Mouse (Mus musculus) MEL (cell line): ENCODE data around the gene Trpm3. TPM values are rescaled to one million over a fixed set of nuclear protein-coding genes. Genes with fewer than 3 reads are reported as not detected.
"Not testable (repeated sequence)": the region's sequence is repeated elsewhere in the genome, so short reads cannot be mapped to it uniquely, and the experiment has no call there.

Experiments
- DNase-seq: peaks from one replicate; pipeline ENCODE4 v3.0.0; 2011; ENCODE audit warnings: low read depth, low spot score
- H3K27ac ChIP-seq: 2 replicates; pipeline ENCODE4 v1.5.1; 2012; ENCODE audit warnings: low read depth, mild to moderate bottlenecking, control low read depth, low read length, moderate library complexity; ENCODE audit not compliant: control insufficient read depth
- H3K27me3 ChIP-seq, 2 experiments: fragments of 150-350 bp in 1 of 2; sonication (generic) in 1 of 2; 2 replicates each; pipeline ENCODE4 v1.6.1; 2012; ENCODE audit warnings: low read length in 2 of 2, mild to moderate bottlenecking in 2 of 2, improper control_type of control experiment in 1 of 2, moderate library complexity in 1 of 2; ENCODE audit not compliant: insufficient read depth in 2 of 2, control insufficient read depth in 1 of 2
- H3K36me3 ChIP-seq, 2 experiments: 2 replicates each; pipeline ENCODE4 v1.6.1; 2012 to 2014; ENCODE audit warnings: low read length in 2 of 2, improper control_type of control experiment in 1 of 2, inconsistent platforms in 1 of 2, mild to moderate bottlenecking in 1 of 2; ENCODE audit not compliant: insufficient read depth in 2 of 2, control insufficient read depth in 1 of 2
- H3K4me1 ChIP-seq, 2 experiments: fragments of 150-350 bp in 1 of 2; sonication (generic) in 1 of 2; 2 replicates each; pipeline ENCODE4 v1.6.1; 2012; ENCODE audit warnings: low read length in 2 of 2, improper control_type of control experiment in 1 of 2, mild to moderate bottlenecking in 1 of 2; ENCODE audit not compliant: insufficient read depth in 2 of 2, control insufficient read depth in 1 of 2
- H3K4me3 ChIP-seq, 2 experiments: fragments of 150-350 bp in 1 of 2; sonication (generic) in 1 of 2; 2 replicates each; pipeline ENCODE4 v1.5.1; 2012; ENCODE audit warnings: low read depth in 2 of 2, low read length in 2 of 2, mild to moderate bottlenecking in 2 of 2, moderate library complexity in 2 of 2, control low read depth in 1 of 2, improper control_type of control experiment in 1 of 2; ENCODE audit not compliant: control insufficient read depth in 1 of 2, insufficient read depth in 1 of 2
- H3K79me2 ChIP-seq: 2 replicates; pipeline ENCODE4 v1.6.1; 2012; ENCODE audit warnings: mild to moderate bottlenecking, low read length, moderate library complexity; ENCODE audit not compliant: control insufficient read depth, poor library complexity, insufficient read depth
- H3K9ac ChIP-seq: 2 replicates; pipeline ENCODE4 v1.6.1; 2012; ENCODE audit warnings: low read depth, mild to moderate bottlenecking, control low read depth, low read length, moderate library complexity; ENCODE audit not compliant: control insufficient read depth, poor library complexity, severe bottlenecking
- H3K9me3 ChIP-seq: fragments of 150-350 bp; sonication (generic); replicated peaks from 2 replicates; pipeline ENCODE4 v1.6.1; 2012; ENCODE audit warnings: mild to moderate bottlenecking, low read length, improper control_type of control experiment, moderate library complexity; ENCODE audit not compliant: insufficient read depth
- BHLHE40 ChIP-seq: IDR thresholded peaks from 2 replicates; pipeline ENCODE4 v1.6.1; 2012; ENCODE audit warnings: low read depth, mild to moderate bottlenecking, inconsistent platforms, low read length, improper control_type of control experiment, borderline replicate concordance
- CHD1 ChIP-seq: IDR thresholded peaks from 2 replicates; pipeline ENCODE4 v1.6.1; 2012; ENCODE audit warnings: low read depth, mild to moderate bottlenecking, inconsistent platforms, low read length, improper control_type of control experiment
- CHD2 ChIP-seq: IDR thresholded peaks from 2 replicates; pipeline ENCODE4 v1.6.1; 2011; ENCODE audit warnings: low read length, improper control_type of control experiment
- E2F4 ChIP-seq: IDR thresholded peaks from 2 replicates; pipeline ENCODE4 v1.6.1; 2011; ENCODE audit warnings: low read depth, low read length, improper control_type of control experiment, borderline replicate concordance
- ELF1 ChIP-seq: IDR thresholded peaks from 2 replicates; pipeline ENCODE4 v1.6.1; 2014; ENCODE audit warnings: low read depth, mild to moderate bottlenecking, inconsistent platforms, low read length, improper control_type of control experiment, moderate library complexity
- GABPA ChIP-seq: IDR thresholded peaks from 2 replicates; pipeline ENCODE4 v1.6.1; 2012; ENCODE audit warnings: low read depth, mild to moderate bottlenecking, inconsistent platforms, low read length, improper control_type of control experiment, moderate library complexity
- GATA1 ChIP-seq: IDR thresholded peaks from 2 replicates; pipeline ENCODE4 v1.6.1; 2011; ENCODE audit warnings: low read depth, low read length, improper control_type of control experiment
- HCFC1 ChIP-seq: IDR thresholded peaks from 2 replicates; pipeline ENCODE4 v1.6.1; 2012; ENCODE audit warnings: low read depth, mild to moderate bottlenecking, inconsistent platforms, low read length, improper control_type of control experiment, moderate library complexity
- JUND ChIP-seq: IDR thresholded peaks from 2 replicates; pipeline ENCODE4 v1.6.1; 2011; ENCODE audit warnings: low read depth, mild to moderate bottlenecking, improper control_type of control experiment, low read length
- KAT2A ChIP-seq: conservative IDR thresholded peaks from 2 replicates; pipeline ENCODE4 v1.6.1; 2012; ENCODE audit warnings: low read depth, low read length, improper control_type of control experiment, inconsistent platforms
- MAFK ChIP-seq: IDR thresholded peaks from 2 replicates; pipeline ENCODE4 v1.6.1; 2011; ENCODE audit warnings: low read depth, mild to moderate bottlenecking, low read length, improper control_type of control experiment, borderline replicate concordance
- MYB ChIP-seq: IDR thresholded peaks from 2 replicates; pipeline ENCODE4 v1.6.1; 2011; ENCODE audit warnings: mild to moderate bottlenecking, low read depth, low read length, improper control_type of control experiment
- NELFE ChIP-seq: IDR thresholded peaks from 2 replicates; pipeline ENCODE4 v1.6.1; 2011; ENCODE audit warnings: low read depth, low read length, improper control_type of control experiment
- NRF1 ChIP-seq: IDR thresholded peaks from 2 replicates; pipeline ENCODE4 v1.6.1; 2014; ENCODE audit warnings: low read depth, mild to moderate bottlenecking, inconsistent platforms, low read length, improper control_type of control experiment, moderate library complexity; ENCODE audit not compliant: poor library complexity, insufficient read depth, severe bottlenecking
- POLR2A ChIP-seq, 2 experiments: IDR thresholded peaks; 2 replicates each; pipeline ENCODE4 v1.6.1; 2011 to 2012; ENCODE audit warnings: low read length in 2 of 2, mild to moderate bottlenecking in 2 of 2, control low read depth in 1 of 2, improper control_type of control experiment in 1 of 2, low read depth in 1 of 2, moderate library complexity in 1 of 2; ENCODE audit not compliant: control insufficient read depth in 1 of 2, insufficient read depth in 1 of 2, poor library complexity in 1 of 2
- POLR2AphosphoS5 ChIP-seq: IDR thresholded peaks from 2 replicates; pipeline ENCODE4 v1.6.1; 2012; ENCODE audit warnings: low read depth, borderline replicate concordance, mild to moderate bottlenecking, inconsistent platforms, low read length, moderate library complexity, mixed read lengths
- RCOR1 ChIP-seq: IDR thresholded peaks from 2 replicates; pipeline ENCODE4 v1.6.1; 2012; ENCODE audit warnings: low read depth, mild to moderate bottlenecking, inconsistent platforms, low read length, improper control_type of control experiment
- SIN3A ChIP-seq: IDR thresholded peaks from 2 replicates; pipeline ENCODE4 v1.6.1; 2012; ENCODE audit warnings: low read length, improper control_type of control experiment, inconsistent platforms
- TAL1 ChIP-seq: IDR thresholded peaks from 2 replicates; pipeline ENCODE4 v1.6.1; 2012; ENCODE audit warnings: mild to moderate bottlenecking, inconsistent platforms, low read length, moderate library complexity, mixed read lengths
- TBP ChIP-seq: IDR thresholded peaks from 2 replicates; pipeline ENCODE4 v1.8.0; 2011; ENCODE audit warnings: low read depth, low read length, improper control_type of control experiment
- TCF12 ChIP-seq: IDR thresholded peaks from 2 replicates; pipeline ENCODE4 v1.6.1; 2014; ENCODE audit warnings: low read depth, mild to moderate bottlenecking, inconsistent platforms, low read length, improper control_type of control experiment, moderate library complexity
- USF1 ChIP-seq: IDR thresholded peaks from 2 replicates; pipeline ENCODE4 v1.6.1; 2014; ENCODE audit warnings: low read depth, mild to moderate bottlenecking, inconsistent platforms, low read length, improper control_type of control experiment, moderate library complexity
- USF2 ChIP-seq, 2 experiments: IDR thresholded peaks; 2 replicates each; pipeline ENCODE4 v1.6.1; 2011 to 2012; ENCODE audit warnings: improper control_type of control experiment in 2 of 2, low read length in 2 of 2, borderline replicate concordance in 1 of 2, inconsistent platforms in 1 of 2, low read depth in 1 of 2, mild to moderate bottlenecking in 1 of 2; ENCODE audit not compliant: insufficient read depth in 1 of 2
- ZC3H11A ChIP-seq: IDR thresholded peaks from 2 replicates; pipeline ENCODE4 v1.6.1; 2012; ENCODE audit warnings: low read depth, mild to moderate bottlenecking, inconsistent platforms, low read length, improper control_type of control experiment
- ZKSCAN1 ChIP-seq: IDR thresholded peaks from 2 replicates; pipeline ENCODE4 v1.6.1; 2012; ENCODE audit warnings: low read depth, mild to moderate bottlenecking, inconsistent platforms, low read length, improper control_type of control experiment, moderate library complexity
- ZMIZ1 ChIP-seq: IDR thresholded peaks from 2 replicates; pipeline ENCODE4 v1.6.1; 2012; ENCODE audit warnings: low read depth, mild to moderate bottlenecking, inconsistent platforms, low read length, improper control_type of control experiment, moderate library complexity
- polyA plus RNA-seq, 2 experiments: library from polyadenylated mRNA; stranded (reverse) in 1 of 2; unstranded in 1 of 2; fragments of >175 nt in 1 of 2; fragments of >200 nt in 1 of 2; gene quantifications; 2 replicates each; pipeline versions ENCODE4 v1.2.1 to v1.2.4; 2012; ENCODE audit warnings: low replicate concordance in 2 of 2, low read depth in 1 of 2; ENCODE audit not compliant: insufficient read length in 2 of 2, insufficient read depth in 1 of 2, missing spikeins in 1 of 2
- total RNA-seq: library from RNA; depleted of rRNA; stranded (reverse); fragments of 300-350 nt; gene quantifications from 2 replicates; pipeline ENCODE4 v1.2.3, GENCODE M21; 2012

Trpm3 gene
- total and polyA plus RNA-seq, 3 experiments, result not detected

- no peaks in the 10 kb centered on the region for H3K4me1 ChIP-seq
- TF ChIP-seq ZMIZ1 (no peak), E2F4 (no peak), POLR2AphosphoS5 (no peak), ZC3H11A (no peak), NELFE (no peak), TCF12 (no peak), HCFC1 (no peak), USF2 (IDR thresholded peaks at IDR 0.05; ENCODE audit: borderline replicate concordance in 1 of 2, insufficient read depth in 1 of 2, low read depth in 1 of 2, low read length in 2 of 2) (no peak), CHD2 (no peak), USF1 (no peak), SIN3A (no peak), GATA1 (no peak), ELF1 (no peak), MYB (no peak)
- no peaks in the 10 kb centered on the region for H3K9me3 ChIP-seq
- no peak overlapping the region for H3K9ac ChIP-seq
- no peaks in the 10 kb centered on the region for H3K79me2 ChIP-seq
- no peaks in the 10 kb centered on the region for H3K36me3 ChIP-seq
- DNase-seq, result no peak
- H3K27ac ChIP-seq, result no peak overlapping the region
- H3K4me3 ChIP-seq, result no peak overlapping the region
- H3K27me3 ChIP-seq, result no peaks in the 10 kb centered on the region
These were observed 889.4 kb downstream of the Trpm3 start for GRCm38 (mm10) chr19:23028283-23028682.

DNA sequence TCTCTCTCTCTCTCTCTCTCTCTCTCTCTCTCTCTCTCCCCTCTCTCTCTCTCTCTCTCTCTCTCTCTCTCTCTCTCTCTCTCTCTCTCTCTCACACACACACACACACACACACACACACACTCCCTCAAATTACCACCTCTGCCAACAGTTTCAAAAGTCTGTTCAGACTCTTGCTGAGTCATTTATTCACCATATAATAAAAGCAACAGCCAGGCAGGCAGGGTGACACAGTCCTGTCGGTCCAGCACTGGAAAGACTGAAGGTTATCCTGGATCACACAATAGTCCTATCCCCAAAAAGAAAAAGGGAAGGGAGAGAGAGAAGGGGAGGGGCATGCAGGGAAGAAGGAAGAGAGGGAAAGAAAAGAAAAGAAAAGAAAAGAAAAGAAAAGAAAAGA, 894.5 kb downstream of the Trpm3 start:
- not testable (repeated sequence) for H3K9me3 ChIP-seq, H3K4me1 ChIP-seq, H3K36me3 ChIP-seq, H3K79me2 ChIP-seq, H3K9ac ChIP-seq, H3K27ac ChIP-seq, H3K4me3 ChIP-seq, H3K27me3 ChIP-seq, DNase-seq

- H3K79me2 ChIP-seq, result no peaks in the 10 kb centered on the region
- no peaks in the 10 kb centered on the region for H3K36me3 ChIP-seq
- H3K4me3 ChIP-seq, result no peak overlapping the region
- no peaks in the 10 kb centered on the region for H3K9me3 ChIP-seq
- no peak overlapping the region for H3K9ac ChIP-seq
- no peaks in the 10 kb centered on the region for H3K4me1 ChIP-seq
- TF ChIP-seq BHLHE40 (no peak), GABPA (no peak), TBP (no peak), POLR2AphosphoS5 (no peak), CHD1 (no peak), MAFK (no peak), E2F4 (no peak), POLR2A (IDR thresholded peaks at IDR 0.05; ENCODE audit: control insufficient read depth in 1 of 2, insufficient read depth in 1 of 2, low read depth in 1 of 2, low read length in 2 of 2, poor library complexity in 1 of 2) (no peak), JUND (no peak), KAT2A (no peak), ELF1 (no peak), CHD2 (no peak), NELFE (no peak), HCFC1 (no peak), TAL1 (no peak), NRF1 (no peak), RCOR1 (no peak), ZKSCAN1 (no peak)
- H3K27me3 ChIP-seq, result no peaks in the 10 kb centered on the region
- no peak for DNase-seq
- no peak overlapping the region for H3K27ac ChIP-seq
These were observed 895.3 kb downstream of the Trpm3 start for GRCm38 (mm10) chr19:23034117-23034516.
